Mouse (Mus musculus) v-Abl transformed pro-B cells (cell line): ENCODE results near the gene Stab2.

Experiments used
- in situ Hi-C, 2 experiments: fragments of 400-800 bp; cut with MboI; formaldehyde crosslinking; loops; one replicate each; pipeline ENCODE4 v1.15.1; 2025; ENCODE audit not compliant: unreplicated experiment in 2 of 2

Gene Stab2

GRCm38 (mm10) chr10:86794794-86795535, 212.9 kb downstream of the Stab2 start:
- in situ Hi-C loops = loop anchor here in 1 of 2 experiments (25.0 kb wide), 1 partner anchor 317 kb away; no protein-coding TSS in a partner anchor

DNA sequence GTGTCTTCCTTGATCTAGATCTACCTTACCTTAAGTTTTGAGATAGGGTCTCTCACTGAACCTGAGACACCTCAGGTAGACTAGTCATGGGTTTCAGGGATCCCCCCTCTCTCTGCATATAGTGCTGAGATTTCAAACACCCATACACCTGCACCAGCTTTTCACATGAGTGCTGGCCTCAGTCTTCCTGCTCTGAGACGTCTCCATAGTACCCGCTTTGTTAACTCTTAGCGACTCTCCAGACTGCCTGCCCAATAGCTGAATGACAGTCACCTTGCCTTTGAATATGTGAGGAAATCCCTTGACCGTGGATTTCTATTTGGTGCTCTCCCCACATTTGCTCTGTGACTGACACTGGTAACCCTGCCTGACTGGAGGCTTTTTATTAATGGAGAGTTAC, 213.6 kb downstream of the Stab2 start:
- in situ Hi-C loops = loop anchor here in 1 of 2 experiments (25.0 kb wide), 1 partner anchor 318 kb away; no protein-coding TSS in a partner anchor

- in situ Hi-C loops = loop anchor here in 1 of 2 experiments (25.0 kb wide), 1 partner anchor 319 kb away; no protein-coding TSS in a partner anchor
Measured at GRCm38 (mm10) chr10:86793509-86793951, 214.3 kb downstream of the Stab2 start.

DNA sequence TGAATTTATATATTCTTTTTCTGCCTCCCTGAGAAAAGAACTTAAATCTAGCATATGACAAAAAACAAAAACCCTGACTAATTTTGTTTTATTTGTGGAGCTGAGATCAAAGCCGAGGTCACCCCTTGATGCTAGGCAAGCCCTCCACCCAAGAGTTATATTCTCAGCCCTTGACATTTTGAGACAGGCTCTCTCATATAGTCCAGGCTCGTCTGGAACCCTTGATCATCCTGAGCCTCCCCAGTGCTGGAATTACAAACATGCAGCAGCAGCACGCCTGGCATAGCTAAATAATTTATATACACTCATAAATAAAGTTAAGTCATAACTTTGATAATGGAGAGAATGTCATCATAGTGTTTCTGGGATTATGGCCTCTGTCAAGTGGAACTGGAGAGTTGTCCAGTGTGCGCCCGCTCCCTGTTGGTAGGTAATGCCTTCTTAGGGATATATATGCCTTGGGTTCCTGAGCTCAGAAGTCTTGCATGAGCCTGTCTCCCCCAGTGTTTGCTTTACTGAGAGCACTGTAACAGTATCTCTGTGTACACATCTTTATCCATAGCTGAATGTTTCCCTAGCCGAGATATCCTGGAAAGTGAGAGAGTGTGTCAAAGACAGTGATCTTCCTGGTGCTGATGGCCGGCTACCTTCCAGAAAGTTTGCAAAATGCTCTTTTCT, 216.2 kb downstream of the Stab2 start:
- in situ Hi-C loops = loop anchor here in 1 of 2 experiments (25.0 kb wide), 1 partner anchor 321 kb away; no protein-coding TSS in a partner anchor
